Mouse (Mus musculus) megakaryocyte-erythroid progenitor cell, adult 5-6 weeks (primary cell): ENCODE data around the gene Camk1g. TPM values are rescaled to one million over a fixed set of nuclear protein-coding genes. Genes with fewer than 3 reads are reported as not detected.

Experiments
- ATAC-seq: replicated peaks from 2 replicates; pipeline ENCODE4 v1.8.0; 2016; ENCODE audit warnings: mild to moderate bottlenecking, inconsistent platforms; ENCODE audit not compliant: severe bottlenecking, poor library complexity, low FRiP score, low TSS enrichment
- total RNA-seq, 2 experiments: library from RNA; stranded (forward) in 1 of 2; stranded (reverse) in 1 of 2; fragments of 200-1000, 215-1000 nt in 1 of 2; fragments of >200 nt in 1 of 2; fragmentation: Nextera tagmentation in 1 of 2; gene quantifications; 2 replicates each; pipeline ENCODE4 v1.2.3; 2014 to 2017

The Camk1g gene
- total RNA-seq, 2 experiments from 2014 or later = not detected

DNA sequence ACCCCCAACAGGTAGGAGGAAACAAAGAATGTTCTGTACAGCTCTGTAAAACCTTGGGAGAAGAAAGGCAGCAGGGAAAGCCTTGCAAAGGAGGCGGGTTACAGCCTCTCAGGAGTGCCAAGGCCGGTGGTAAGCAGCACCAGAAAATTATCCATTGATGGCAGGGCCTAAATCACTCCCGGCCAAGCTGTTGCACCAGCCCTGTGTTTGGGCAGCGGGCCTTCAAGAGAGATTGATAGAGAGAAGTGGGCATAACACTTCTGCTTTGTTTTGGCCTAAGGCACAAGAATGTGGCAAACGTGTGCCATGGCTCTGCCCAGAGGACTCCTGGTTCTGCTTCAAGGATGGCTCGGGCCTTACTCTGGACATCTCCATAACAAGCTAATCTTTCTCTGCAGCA is 9.5 kb upstream of the Camk1g start:
- no peak for ATAC-seq

- peak; percentile 79 for ATAC-seq
These were observed 6.5 kb upstream of the Camk1g start for GRCm38 (mm10) chr1:193376478-193377134.

DNA sequence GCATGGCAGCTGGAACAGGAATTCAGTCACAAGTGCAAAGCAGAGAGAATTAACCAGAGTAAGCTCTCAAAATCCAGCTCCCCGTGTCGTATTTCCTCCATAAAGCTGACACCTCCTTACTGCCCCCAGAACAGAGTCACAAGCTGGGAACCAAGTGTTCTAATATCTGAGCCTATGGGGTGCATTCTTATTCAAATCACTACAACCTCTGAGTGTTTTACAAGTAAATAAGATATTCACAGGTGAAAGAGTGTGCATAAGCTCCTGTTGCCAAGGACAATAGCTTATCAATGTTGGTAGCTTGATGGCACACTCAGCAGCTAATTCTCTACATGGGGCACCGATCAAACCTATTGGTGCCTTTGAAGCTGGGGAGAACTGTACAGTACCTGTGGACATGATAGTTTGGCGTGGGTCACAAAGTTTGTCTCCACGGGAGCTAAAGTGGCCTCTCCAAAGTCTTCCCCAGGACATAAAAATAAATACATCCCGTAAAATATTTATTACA is 3.9 kb upstream of the Camk1g start:
- no peak for ATAC-seq

DNA sequence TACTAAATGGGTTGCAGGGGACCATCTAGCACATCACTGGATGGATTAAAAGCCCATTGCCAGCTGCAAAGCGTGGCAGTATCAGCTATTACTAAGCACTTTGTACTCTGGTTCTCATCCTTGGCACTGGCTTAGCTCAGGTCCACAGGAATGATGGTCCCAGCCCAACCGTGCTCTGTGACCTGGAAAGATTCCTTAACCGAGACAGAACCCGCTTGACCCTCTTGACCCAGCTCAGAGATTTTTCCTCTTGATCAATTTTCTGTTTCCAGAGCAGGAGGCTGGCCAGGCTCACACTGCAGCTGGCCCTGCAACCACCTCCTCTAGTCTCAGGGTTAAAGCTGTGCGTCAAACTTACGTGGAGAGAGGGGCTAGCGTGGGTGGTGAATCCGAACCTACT is 1.0 kb downstream of the Camk1g start:
- ATAC-seq = no peak

DNA sequence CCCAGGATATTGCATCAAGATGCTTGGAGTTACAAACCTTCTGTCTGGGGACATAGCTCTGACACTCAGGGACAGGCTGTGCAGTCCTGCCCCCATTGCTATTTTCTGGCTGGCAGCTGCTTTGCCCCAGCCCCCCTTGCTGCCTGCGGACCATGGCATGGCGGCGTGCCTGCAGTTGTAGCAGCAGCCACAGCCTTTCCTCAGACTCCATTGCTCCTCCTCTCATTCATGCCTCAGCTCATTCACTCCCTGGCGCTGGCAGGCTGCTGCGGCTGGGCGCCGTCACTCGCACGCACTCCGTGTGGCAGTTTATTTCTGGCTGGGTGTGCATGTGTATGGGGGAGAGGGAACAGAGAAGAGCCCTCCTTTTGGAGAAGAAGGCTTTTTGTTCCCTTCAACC is 2.0 kb downstream of the Camk1g start:
- ATAC-seq = no peak

- ATAC-seq = peak; percentile 91
These were observed 6.3 kb downstream of the Camk1g start for GRCm38 (mm10) chr1:193363801-193364231.

- no peak for ATAC-seq
These were observed 8.0 kb downstream of the Camk1g start for GRCm38 (mm10) chr1:193362078-193362477.

DNA sequence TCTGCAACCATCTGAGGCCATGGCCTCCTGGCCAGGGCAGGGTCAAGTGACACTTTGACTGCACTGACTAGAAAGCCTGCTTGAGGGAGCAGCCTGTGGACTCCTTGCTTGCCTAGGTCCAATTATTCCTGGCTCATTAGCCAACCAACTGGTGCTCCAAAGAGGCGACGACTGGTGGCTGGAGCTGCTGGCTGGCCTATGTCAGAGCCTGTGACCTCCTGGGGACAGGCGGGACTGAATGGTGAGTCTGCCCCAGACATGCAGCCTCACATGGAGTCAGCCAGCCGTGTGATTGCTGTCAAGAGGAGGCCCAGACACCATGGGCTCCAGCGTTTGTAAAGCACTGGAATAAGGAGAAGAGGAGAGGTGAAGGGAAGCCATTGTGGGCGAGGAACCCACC is 8.9 kb downstream of the Camk1g start:
- no peak for ATAC-seq

GRCm38 (mm10) chr1:193359199-193359598 is 10.9 kb downstream of the Camk1g start:
- no peak for ATAC-seq

GRCm38 (mm10) chr1:193351583-193351982 is 18.5 kb downstream of the Camk1g start:
- ATAC-seq = no peak

DNA sequence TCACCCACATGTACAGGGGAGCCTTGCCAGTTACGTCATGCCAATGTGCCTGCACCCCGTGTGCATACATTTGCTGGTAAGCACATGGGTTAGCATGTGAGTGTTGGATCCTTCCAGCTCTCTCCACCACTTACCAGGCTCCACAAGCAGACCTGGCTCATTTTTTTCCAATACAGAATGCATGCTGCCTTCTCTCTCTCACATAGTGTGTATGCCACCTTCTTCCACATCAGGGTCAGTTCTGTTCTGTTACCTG is 19.6 kb downstream of the Camk1g start:
- ATAC-seq = no peak

GRCm38 (mm10) chr1:193349702-193350545 is 20.2 kb downstream of the Camk1g start:
- ATAC-seq = no peak

- no peak for ATAC-seq
These were observed 21.7 kb downstream of the Camk1g start for GRCm38 (mm10) chr1:193348261-193348962.

DNA sequence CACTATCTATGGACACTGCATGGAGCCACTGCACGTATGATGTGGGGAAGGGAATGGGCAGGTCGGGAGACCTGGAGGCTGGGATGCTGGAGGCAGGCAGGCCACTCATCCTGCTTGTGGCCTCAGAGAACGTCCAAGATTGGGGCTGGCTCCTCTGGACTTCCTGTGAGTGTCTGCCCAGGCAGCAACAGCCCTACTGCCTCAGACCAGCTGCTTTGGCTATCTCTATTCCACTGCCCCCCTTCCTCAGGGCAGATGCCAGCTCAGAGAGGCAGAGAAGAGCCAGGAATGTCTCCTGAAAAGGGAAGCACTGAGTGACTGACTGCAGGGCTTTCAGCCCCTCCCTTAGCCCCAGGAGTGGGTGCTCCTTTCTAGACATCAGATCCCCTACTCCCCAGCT is 23.2 kb downstream of the Camk1g start:
- ATAC-seq = no peak

- no peak for ATAC-seq
These were observed 25.1 kb downstream of the Camk1g start for GRCm38 (mm10) chr1:193344976-193345375.

- ATAC-seq = no peak
These were observed 26.2 kb downstream of the Camk1g start for GRCm38 (mm10) chr1:193343853-193344252.

DNA sequence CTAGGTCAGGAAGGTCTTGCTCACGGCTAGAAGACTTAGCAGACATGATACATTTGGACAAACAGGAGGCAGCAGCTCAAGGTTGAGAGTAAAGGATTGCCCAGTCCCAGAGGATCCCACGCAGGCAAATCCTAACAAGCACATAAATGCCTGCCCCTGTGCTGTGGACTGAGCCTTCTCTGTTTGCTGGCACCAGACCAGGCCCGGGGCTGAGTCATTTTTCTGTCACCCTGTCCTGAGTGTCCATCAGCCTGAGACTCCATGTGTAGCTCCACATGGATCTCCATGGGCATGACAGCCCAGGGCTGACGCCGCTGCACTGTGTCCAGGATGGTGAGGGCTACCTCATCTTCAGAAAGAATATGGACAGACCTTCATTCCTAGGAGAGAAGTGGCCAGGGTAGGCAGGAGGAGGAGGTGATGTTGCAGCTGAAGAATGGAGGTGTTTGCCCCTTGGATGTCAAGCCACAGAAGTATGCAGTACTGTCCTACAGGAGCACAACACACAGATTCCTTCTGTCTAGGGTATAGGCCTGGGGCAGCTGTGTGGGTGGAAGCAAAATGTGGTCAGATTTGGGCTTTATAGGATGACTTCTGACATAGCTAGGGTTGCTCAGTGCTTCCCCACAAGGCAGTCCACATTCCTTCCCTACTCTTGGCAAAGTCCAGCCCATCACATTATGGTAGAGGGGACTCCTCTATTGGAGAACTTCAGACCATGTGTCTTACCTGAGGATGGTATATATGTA is 27.7 kb downstream of the Camk1g start:
- ATAC-seq = no peak

DNA sequence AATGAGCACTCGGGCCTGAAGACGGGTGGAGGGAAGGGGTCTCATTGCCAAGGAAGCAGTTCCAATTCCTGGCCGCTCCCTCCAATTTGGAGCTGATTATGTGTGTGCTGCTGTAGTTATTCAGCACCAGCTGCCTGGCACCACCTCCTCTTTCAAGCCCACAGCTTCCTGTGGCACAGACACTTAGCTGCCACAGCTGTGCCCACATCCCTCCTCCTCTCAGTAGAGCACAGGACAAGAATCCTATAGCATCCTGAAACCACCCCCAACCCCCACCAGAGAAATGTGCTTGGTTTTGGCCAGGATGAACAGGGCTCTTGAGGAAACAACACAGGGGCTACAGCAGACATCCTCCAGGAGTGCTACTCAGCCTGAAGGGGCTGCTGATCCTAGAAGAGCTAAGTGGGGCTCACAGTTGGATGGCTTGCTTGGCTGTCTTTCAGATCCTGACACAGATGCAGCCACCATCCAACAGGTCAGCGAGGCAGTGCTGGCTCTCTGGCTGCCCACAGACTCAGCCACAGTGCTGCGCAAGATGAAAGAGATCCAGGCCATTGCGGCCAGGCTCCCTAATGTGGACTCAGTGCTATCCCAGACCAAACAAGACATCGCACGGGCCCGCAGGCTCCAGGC is 31.6 kb downstream of the Camk1g start:
- ATAC-seq = no peak

GRCm38 (mm10) chr1:193337787-193338310 is 32.2 kb downstream of the Camk1g start:
- no peak for ATAC-seq
